Comparison of ENCODE assay signal across 8 mouse cellular contexts in genomic region chr4:130828851-130829673, GRCm38 (mm10). TPM values are rescaled to one million over a fixed set of nuclear protein-coding genes. Genes with fewer than 3 reads are reported as not detected.
DNase-seq lines count a peak whose midpoint lies in the region; ATAC-seq and TF ChIP-seq lines count a peak whose summit lies in the region.

No protein-coding gene starts in this region.

- TF ChIP-seq CTCF in CH12.LX (conservative IDR thresholded peaks at IDR 0.05 in 1 of 2, IDR thresholded peaks at IDR 0.05 in 1 of 2; ENCODE audit: low read depth in 2 of 2, low read length in 2 of 2): no peak
- TF ChIP-seq CTCF in midbrain, postnatal 0 days (IDR thresholded peaks at IDR 0.05): no peak

- no peaks in the 10 kb centered on the region for H3K79me2 ChIP-seq in CH12.LX (replicated peaks; ENCODE audit: control insufficient read depth, extremely low read depth, insufficient read depth, poor library complexity, severe bottlenecking)

- H3K4me3 ChIP-seq in CH12.LX (replicated peaks in 1 of 3; ENCODE audit: low read depth in 2 of 3, low read length in 2 of 3, poor library complexity in 1 of 3): no peak overlapping the region
- H3K4me3 ChIP-seq in hindbrain, embryonic 13.5 days: no peak overlapping the region
- no peak overlapping the region for H3K4me3 ChIP-seq in limb, embryonic 13.5 days
- H3K4me3 ChIP-seq in midbrain, postnatal 0 days (ENCODE audit: low read depth, low read length): no peak overlapping the region

- TF ChIP-seq POLR2A in CH12.LX (IDR thresholded peaks at IDR 0.05; ENCODE audit: low read depth, low read length): no peak

- no peaks in the 10 kb centered on the region for H3K36me3 ChIP-seq in CH12.LX (replicated peaks in 1 of 2; ENCODE audit: control insufficient read depth in 1 of 2, insufficient read depth in 1 of 2, low read length in 1 of 2)
- peaks cover 17% of the 10 kb centered on the region for H3K36me3 ChIP-seq in hindbrain, embryonic 13.5 days
- H3K36me3 ChIP-seq in limb, embryonic 13.5 days: peaks cover 21% of the 10 kb centered on the region
- peaks cover 10% of the 10 kb centered on the region for H3K36me3 ChIP-seq in midbrain, postnatal 0 days (ENCODE audit: insufficient read depth, low read length)

- H3K4me2 ChIP-seq in CH12.LX (ENCODE audit: insufficient read depth, low read depth, poor library complexity, severe bottlenecking): no peak overlapping the region
- H3K4me2 ChIP-seq in hindbrain, embryonic 13.5 days: peak overlapping the region; percentile 23; the same call in 1 of the 2 replicates
- H3K4me2 ChIP-seq in limb, embryonic 13.5 days (replicated peaks): peak overlapping the region; percentile 44
- H3K4me2 ChIP-seq in midbrain, postnatal 0 days (ENCODE audit: low read depth, low read length, poor library complexity, severe bottlenecking): no peak overlapping the region

- H3K27me3 ChIP-seq in CH12.LX (replicated peaks): peaks cover 60% of the 10 kb centered on the region
- 0 out of 2 replicates have a peak, but pooled peaks cover 3% of the 10 kb centered on the region for H3K27me3 ChIP-seq in hindbrain, embryonic 13.5 days
- no peaks in the 10 kb centered on the region for H3K27me3 ChIP-seq in limb, embryonic 13.5 days
- no peaks in the 10 kb centered on the region for H3K27me3 ChIP-seq in midbrain, postnatal 0 days (ENCODE audit: insufficient read depth, low read length)

- DNase-seq in CH12.LX (ENCODE audit: extremely low read depth): no peak
- peak; percentile 67 for DNase-seq in adrenal gland, postnatal 10 days
- peak; percentile 49 for DNase-seq in forelimb bud, embryonic 11.5 days (ENCODE audit: low read depth, low spot score)
- peak; percentile 61 for DNase-seq in midbrain, postnatal 0 days (ENCODE audit: low spot score)
- no peak for DNase-seq in thymus, postnatal 10 days (ENCODE audit: low spot score in 2 of 2)
- DNase-seq in B cell, adult 2 months: no peak

- H3K9me3 ChIP-seq in CH12.LX (replicated peaks; ENCODE audit: low read length): no peaks in the 10 kb centered on the region
- no peaks in the 10 kb centered on the region for H3K9me3 ChIP-seq in hindbrain, embryonic 13.5 days
- H3K9me3 ChIP-seq in limb, embryonic 13.5 days: no peaks in the 10 kb centered on the region
- no peaks in the 10 kb centered on the region for H3K9me3 ChIP-seq in midbrain, postnatal 0 days (ENCODE audit: low read length)

- dilution Hi-C loops in CH12.LX (cut with MboI; ENCODE audit: extremely low pct_ligation_motif_present, extremely low pct_unique_long_range_greater_than_20kb, low sequenced_read_pairs): no loop called here

- no peak for TF ChIP-seq RAD21 in CH12.LX (IDR thresholded peaks at IDR 0.05; ENCODE audit: low read depth, low read length)

- no peak overlapping the region for H3K9ac ChIP-seq in CH12.LX (ENCODE audit: insufficient read depth, low read depth)
- peak overlapping the region; percentile 47; the same call in 1 of the 2 replicates for H3K9ac ChIP-seq in hindbrain, embryonic 13.5 days
- H3K9ac ChIP-seq in limb, embryonic 13.5 days: peak overlapping the region; percentile 21; the same call in 1 of the 2 replicates
- H3K9ac ChIP-seq in midbrain, postnatal 0 days (replicated peaks; ENCODE audit: low read length, poor library complexity, severe bottlenecking): no peak overlapping the region

- peak; percentile 59; the same call in 1 of the 2 replicates for ATAC-seq in hindbrain, embryonic 13.5 days (ENCODE audit: low FRiP score)
- ATAC-seq in limb, embryonic 13.5 days (ENCODE audit: low FRiP score, low read depth): peak; percentile 59; the same call in 1 of the 2 replicates
- peak; percentile 49; the same call in 1 of the 2 replicates for ATAC-seq in midbrain, postnatal 0 days (ENCODE audit: low FRiP score)

- TF ChIP-seq EP300 in CH12.LX (IDR thresholded peaks at IDR 0.05; ENCODE audit: low read length): no peak

- no peak overlapping the region for H3K27ac ChIP-seq in CH12.LX (ENCODE audit: insufficient read depth, low read depth)
- H3K27ac ChIP-seq in hindbrain, embryonic 13.5 days: peak overlapping the region; percentile 75
- H3K27ac ChIP-seq in limb, embryonic 13.5 days: peak overlapping the region; percentile 79
- peak overlapping the region; percentile 47; the same call in 1 of the 2 replicates for H3K27ac ChIP-seq in midbrain, postnatal 0 days (ENCODE audit: low read depth, low read length)

- peaks cover 4 to 7% of the 10 kb centered on the region in 2 experiments; a peak in 1 of 4 replicates for H3K4me1 ChIP-seq in CH12.LX (ENCODE audit: control insufficient read depth in 1 of 2, insufficient read depth in 2 of 2)
- H3K4me1 ChIP-seq in hindbrain, embryonic 13.5 days (replicated peaks): peaks cover 19% of the 10 kb centered on the region
- peaks cover 17% of the 10 kb centered on the region for H3K4me1 ChIP-seq in limb, embryonic 13.5 days
- peaks cover 8% of the 10 kb centered on the region; the same call in 1 of the 2 replicates for H3K4me1 ChIP-seq in midbrain, postnatal 0 days (ENCODE audit: insufficient read depth, low read length)

- WGBS in hindbrain, embryonic 13.5 days: 11% methylated on average over 18 of the region's 18 CpGs
- 9% methylated on average over 18 of the region's 18 CpGs for WGBS in limb, embryonic 13.5 days
- 16% methylated on average over 18 of the region's 18 CpGs for WGBS in midbrain, postnatal 0 days

- in situ Hi-C loops in CH12.LX (cut with MboI; ENCODE audit: low pct_ligation_motif_present, low pct_unique_long_range_greater_than_20kb, low sequenced_read_pairs): no loop called here

TF ChIP-seq in CH12.LX, 34 proteins besides CTCF, POLR2A, EP300 and RAD21:
- TF ChIP-seq TBP (conservative IDR thresholded peaks at IDR 0.05; ENCODE audit: low read depth, low read length) (no peak), USF2 (conservative IDR thresholded peaks at IDR 0.05; ENCODE audit: low read depth, low read length) (no peak), JUND (conservative IDR thresholded peaks at IDR 0.05; ENCODE audit: low read depth, low read length) (no peak), ZNF384 (IDR thresholded peaks at IDR 0.05; ENCODE audit: low read depth, low read length) (peak; percentile 87), USF1 (IDR thresholded peaks at IDR 0.05; ENCODE audit: low read depth, low read length) (peak; percentile 8; the same call in 1 of the 2 replicates), BHLHE40 (IDR thresholded peaks at IDR 0.05; ENCODE audit: low read depth, low read length) (0 out of 2 replicates have a peak, but pooled peaks have one; percentile 32)

RNA-seq across cellular contexts. Expression of gene Sdc3, which starts 36.7 kb away (rescaled TPM):
- total RNA-seq in CH12.LX (2012; rRNA removed): 0.30 and 0.80 TPM in 2 replicates
- total RNA-seq in CH12.LX (2014; rRNA removed): not detected in 2 replicates
- polyA plus RNA-seq in CH12.LX (2012; ENCODE audit: insufficient read length, low read depth): 0.14 TPM in 1 of 2 replicates, not detected in the other
- total RNA-seq in adrenal gland, postnatal 10 days (2021): 100 to 1,000 TPM; 149 to 179 TPM
- polyA plus RNA-seq in hindbrain, embryonic 13.5 days (2015; fragmentation: Nextera tagmentation; extraction: Ambion mirVana): 71.3 and 76.9 TPM in 2 replicates
- polyA plus RNA-seq in limb, embryonic 13.5 days (2015; fragmentation: Nextera tagmentation; extraction: Ambion mirVana): 38.6 and 42.6 TPM in 2 replicates
- 645 and 733 TPM in 2 replicates for total RNA-seq in midbrain, postnatal 0 days (2014; rRNA removed)
- polyA plus RNA-seq in midbrain, postnatal 0 days (2015; fragmentation: Nextera tagmentation; extraction: Ambion mirVana): 241 and 242 TPM in 2 replicates

Comparison
In these comparisons a context has a peak if more than half of its experiments do, and no peak if none do; other contexts are left out.
1. DNase-seq: peak in adrenal gland, postnatal 10 days (single experiment), forelimb bud, embryonic 11.5 days (single experiment) and midbrain, postnatal 0 days (single experiment); none in CH12.LX (single experiment), thymus, postnatal 10 days (0 of 2) and B cell, adult 2 months (0 of 2).
2. H3K4me2 ChIP-seq: peak in hindbrain, embryonic 13.5 days (single experiment) and limb, embryonic 13.5 days (single experiment); none in CH12.LX (single experiment) and midbrain, postnatal 0 days (single experiment).
3. H3K9ac ChIP-seq: peak in hindbrain, embryonic 13.5 days (single experiment) and limb, embryonic 13.5 days (single experiment); none in CH12.LX (single experiment) and midbrain, postnatal 0 days (single experiment).
4. RNA of gene Sdc3, which starts 36.7 kb away (polyA plus RNA-seq): 241 to 242 TPM in midbrain, postnatal 0 days, 71.3 to 76.9 TPM in hindbrain, embryonic 13.5 days and 38.6 to 42.6 TPM in limb, embryonic 13.5 days; 0.14 TPM in CH12.LX; every median in the first group is over 10 times any median in the second.
5. Peak in every context shown above with its lines, with median percentiles within 50 percentile points of each other: ATAC-seq.